Mouse (Mus musculus) gonadal fat pad, adult 2 months (tissue): Measurements from ENCODE around the gene Zfyve26. TPM values are rescaled to one million over a fixed set of nuclear protein-coding genes. Genes with fewer than 3 reads are reported as not detected.

ENCODE experiments used
- polyA plus RNA-seq: library from polyadenylated mRNA; depleted of rRNA; stranded (reverse); fragments of >200 nt; gene quantifications from 2 replicates; pipeline ENCODE4 v1.2.3, GENCODE M21; 2012; rRNA removed

The Zfyve26 gene
- polyA plus RNA-seq, 1 experiment, result 30.5 TPM

Other genes with a start within 250 kb of the Zfyve26 start
- gene Pigh, start 206.7 kb downstream of the Zfyve26 start, polyA plus RNA-seq, result 12.3 and 12.5 TPM in 2 replicates
- gene Arg2, start 165.5 kb downstream of the Zfyve26 start, polyA plus RNA-seq, result 23.2 and 26.8 TPM in 2 replicates
- gene Vti1b, start 123.6 kb downstream of the Zfyve26 start, polyA plus RNA-seq, result 36.8 and 46.8 TPM in 2 replicates
- 20.4 and 22.4 TPM in 2 replicates for gene Rdh11, start 104.0 kb downstream of the Zfyve26 start, polyA plus RNA-seq
- 5.6 and 5.7 TPM in 2 replicates for gene Rdh12, start 87.4 kb downstream of the Zfyve26 start, polyA plus RNA-seq
- gene Rad51b, start 978 bp upstream of the Zfyve26 start, polyA plus RNA-seq, result 0.72 and 0.90 TPM in 2 replicates